Mouse (Mus musculus): Measurements from ENCODE around the gene Tmem216. TPM values are rescaled to one million over a fixed set of nuclear protein-coding genes. Genes with fewer than 3 reads are reported as not detected.

Tmem216 gene
- total RNA-seq (2021): 10 to 100 TPM; 15.4 to 17.8 TPM

DNA sequence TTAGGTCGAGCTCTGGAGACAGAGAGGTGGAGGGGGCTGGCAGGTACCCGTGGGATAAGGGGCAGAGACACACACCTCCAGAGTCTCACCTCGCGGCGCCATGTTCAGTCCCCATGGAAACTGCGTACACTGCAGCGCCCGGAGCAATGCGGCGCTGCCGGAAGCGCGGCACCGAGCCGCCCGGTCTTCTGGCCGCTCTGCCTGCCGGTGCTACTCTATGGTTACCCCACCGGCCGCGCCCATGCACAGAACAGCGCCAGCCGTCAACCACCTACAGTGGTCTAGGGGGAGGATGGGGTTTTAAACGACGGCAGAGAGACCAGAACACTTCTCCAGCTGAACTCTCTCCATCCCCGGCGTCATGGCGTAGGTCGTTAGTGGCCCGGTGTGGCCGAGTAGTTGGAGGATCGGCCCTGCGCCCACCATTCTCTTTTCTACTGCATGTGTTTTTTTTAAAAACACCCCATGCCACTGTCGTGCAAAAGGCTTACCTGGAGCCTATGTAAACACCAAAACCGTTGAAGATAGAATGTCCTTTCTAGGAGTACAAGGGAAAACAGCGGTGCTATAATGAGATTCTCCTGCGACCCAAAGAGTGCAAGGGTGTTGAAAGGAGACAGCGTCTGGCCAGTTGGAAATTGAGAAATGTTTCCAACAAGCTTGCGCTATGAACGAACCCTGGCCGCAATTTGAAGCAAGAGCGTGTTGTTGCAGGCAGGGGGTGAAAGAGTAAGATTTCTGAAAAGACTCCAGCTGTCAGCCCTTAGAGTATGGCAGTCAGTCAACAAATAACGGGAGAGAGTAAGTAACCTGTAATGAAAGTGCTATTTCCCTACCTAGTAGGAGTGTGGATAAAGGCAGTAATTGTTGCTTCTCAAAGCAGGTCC lies at the start of gene Tmem216:
TSS of gene Tmem216 (minus strand) at position 615 of the 887 bp plus-strand sequence.
- peak; percentile 87 for DNase-seq
- intact Hi-C loops (cut with DNase I): loop anchor here (5.0 kb wide), 1 partner anchor 51 kb away; the partner anchor contains the start of genes Ddb1 and Tkfc

DNA sequence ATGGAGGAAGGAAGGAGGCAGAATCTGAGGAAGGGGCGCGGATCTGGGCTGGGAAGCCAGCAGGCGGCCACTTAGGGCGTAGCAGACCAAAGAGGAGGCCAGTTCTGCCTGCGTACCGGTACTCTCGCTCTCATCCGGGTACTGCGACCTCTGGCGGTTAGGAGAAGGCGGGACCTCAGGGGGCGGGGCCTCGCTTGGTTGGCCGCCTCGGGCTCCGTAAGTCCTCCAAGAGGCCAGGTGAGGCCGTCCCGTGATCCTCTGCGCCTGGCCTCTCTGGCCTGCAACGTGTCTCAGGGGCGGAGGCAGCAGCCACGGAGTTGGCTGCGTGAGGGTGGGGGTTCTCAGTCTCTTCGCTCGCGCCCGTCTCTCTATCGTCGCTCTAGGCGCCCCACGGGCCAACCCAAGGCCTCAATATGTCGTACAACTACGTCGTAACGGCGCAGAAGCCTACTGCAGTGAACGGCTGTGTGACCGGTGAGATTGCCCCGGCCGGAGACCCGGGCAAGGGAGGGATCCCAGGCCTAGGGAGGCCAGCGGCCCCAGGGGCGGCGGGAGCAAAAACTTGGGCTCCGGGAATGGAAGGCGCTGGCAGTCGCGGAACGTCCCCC lies 49.4 kb upstream of the Tmem216 start, which contains the start of the genes Ddb1 and Tkfc:
TSS of gene Ddb1 (plus strand) at position 35 of the 608 bp plus-strand sequence.
TSS of gene Tkfc (minus strand) at position 362 of the 608 bp plus-strand sequence.
- DNase-seq: peak; percentile 99
- intact Hi-C loops (cut with DNase I): loop anchor here (5.0 kb wide), 2 partner anchors 48 to 63 kb away; partner anchors contain the start of gene Tmem216

DNA sequence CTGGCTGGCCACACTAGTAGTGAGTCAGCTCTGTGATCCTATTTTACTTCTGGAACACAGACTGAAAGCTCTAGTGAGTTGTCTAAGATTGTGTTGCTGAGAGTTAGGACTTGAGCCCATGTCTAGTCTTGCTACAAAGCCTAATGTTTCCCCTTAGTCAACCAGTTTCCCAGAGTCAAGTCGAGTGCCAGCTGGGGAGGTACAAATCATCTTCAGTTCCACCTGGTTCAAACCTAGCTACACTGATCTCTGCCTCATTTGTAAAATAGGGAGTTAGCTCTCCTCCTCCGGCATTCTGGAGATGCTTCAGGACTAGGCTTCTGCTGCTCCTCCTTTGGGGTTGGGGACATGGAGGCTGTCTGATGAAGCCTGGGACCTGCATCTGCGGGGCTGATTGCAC lies 48.5 kb upstream of the Tmem216 start:
- no peak for DNase-seq
- intact Hi-C loops (cut with DNase I): no loop called here

DNA sequence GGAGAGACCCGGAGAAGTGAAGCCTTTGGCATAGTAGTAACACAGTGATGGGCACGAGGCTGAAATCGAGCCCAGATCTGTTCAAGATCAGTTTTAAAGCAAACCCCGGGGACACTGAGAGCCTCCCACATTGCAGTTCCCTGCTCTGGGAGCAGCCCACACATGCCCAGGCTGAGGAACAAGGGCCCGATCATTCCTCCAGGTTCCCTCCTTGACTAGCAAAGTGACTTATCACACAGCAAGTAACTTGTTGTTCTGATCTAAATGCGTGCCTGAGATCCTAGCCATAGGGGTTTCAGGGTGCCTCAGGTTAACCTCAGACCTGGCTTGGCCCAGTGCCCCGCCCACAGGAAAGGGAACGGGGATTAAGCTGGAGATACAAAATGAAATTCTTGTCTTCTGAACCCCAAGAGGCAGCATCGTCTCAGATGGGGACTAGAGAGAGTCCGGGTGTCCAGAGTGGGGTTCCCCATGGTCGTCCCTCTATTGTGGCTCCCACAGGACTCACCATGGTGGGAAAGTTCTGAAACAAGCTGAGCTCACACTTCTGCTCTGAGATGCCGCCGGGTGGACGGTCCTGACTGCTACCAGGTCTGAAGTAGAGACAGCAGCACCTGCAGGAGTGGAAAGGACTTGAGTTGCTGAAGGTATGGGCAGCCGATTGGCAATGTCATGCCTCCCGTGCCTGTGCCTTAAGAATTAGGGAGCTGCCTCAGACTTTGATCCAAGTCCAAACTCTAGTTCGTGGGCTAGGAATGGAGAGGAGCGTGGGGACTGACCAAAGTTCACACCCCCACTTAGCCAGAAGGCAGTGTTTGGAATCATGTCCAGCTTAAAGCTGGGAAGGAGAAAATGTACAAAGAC lies 47.9 kb upstream of the Tmem216 start:
- DNase-seq: no peak
- intact Hi-C loops (cut with DNase I): no loop called here

DNA sequence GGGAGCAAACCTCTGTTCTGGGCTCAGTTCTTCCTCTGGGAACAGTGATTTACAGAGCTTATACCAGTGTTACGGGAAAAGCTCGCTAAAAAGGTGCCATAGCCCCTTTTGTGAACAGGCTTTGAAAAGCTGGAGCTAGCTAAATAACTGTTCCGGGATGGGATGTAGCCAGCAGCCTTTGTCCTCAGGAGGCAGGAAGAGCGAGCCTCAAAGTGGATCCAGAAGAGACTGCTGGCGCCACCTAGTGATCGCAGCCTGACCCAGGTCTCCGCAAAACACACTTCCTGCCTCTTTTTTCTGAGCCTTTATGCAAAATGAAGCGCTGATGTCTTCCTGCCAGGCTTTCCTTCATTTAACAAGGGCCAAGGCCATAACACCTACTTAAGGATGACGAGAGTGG lies 46.7 kb upstream of the Tmem216 start:
- intact Hi-C loops (cut with DNase I): no loop called here
- peak; percentile 92 for DNase-seq

GRCm38 (mm10) chr19:10602247-10602769 lies 46.3 kb upstream of the Tmem216 start:
- intact Hi-C loops (cut with DNase I): no loop called here
- DNase-seq: no peak

GRCm38 (mm10) chr19:10599648-10600047 lies 43.6 kb upstream of the Tmem216 start:
- DNase-seq: no peak
- intact Hi-C loops (cut with DNase I): no loop called here

DNA sequence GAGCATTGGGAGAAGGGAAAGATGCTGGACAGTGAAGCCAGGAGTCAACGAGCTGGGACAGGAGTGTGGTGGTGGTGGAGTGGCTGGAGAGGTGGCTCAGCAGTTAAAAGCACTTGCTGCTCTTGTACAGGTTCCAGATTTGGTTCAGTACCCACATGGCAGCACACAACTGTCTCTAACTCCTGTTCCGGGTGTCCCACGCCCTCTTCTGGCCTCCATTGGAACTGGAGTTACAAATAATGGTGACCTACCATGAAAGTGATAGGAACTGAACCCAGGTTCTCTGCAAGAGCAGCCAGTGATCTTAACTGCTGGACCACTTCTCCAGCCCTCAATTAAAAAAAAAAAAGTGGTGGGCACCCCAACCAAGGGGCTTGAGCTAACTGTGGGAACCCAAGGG lies 42.1 kb upstream of the Tmem216 start:
- intact Hi-C loops (cut with DNase I): no loop called here

GRCm38 (mm10) chr19:10591659-10592377 lies 35.8 kb upstream of the Tmem216 start:
- no peak for DNase-seq
- intact Hi-C loops (cut with DNase I): no loop called here

More for the DNA sequence above, 42.1 kb upstream of the Tmem216 start:
- DNase-seq: no peak

DNA sequence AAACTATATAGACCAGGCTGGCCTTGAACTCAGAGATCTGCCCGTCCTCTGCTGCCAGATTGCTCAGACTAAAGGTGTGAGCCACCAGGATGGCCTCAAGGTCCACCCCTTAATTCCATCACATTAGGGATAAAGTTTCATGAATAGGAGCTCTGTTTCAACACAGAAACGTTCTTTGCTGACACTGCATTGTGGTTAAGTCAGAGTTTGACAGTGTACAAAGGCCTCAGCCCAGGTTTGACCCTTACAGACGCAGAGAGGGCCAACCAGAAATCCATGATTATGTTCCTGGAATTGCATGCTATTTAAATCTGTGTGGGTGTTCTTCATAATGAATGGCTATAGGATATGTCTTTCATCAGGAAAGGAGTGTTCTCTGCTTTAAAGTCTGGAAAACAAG lies 34.3 kb upstream of the Tmem216 start:
- intact Hi-C loops (cut with DNase I): no loop called here
- no peak for DNase-seq

DNA sequence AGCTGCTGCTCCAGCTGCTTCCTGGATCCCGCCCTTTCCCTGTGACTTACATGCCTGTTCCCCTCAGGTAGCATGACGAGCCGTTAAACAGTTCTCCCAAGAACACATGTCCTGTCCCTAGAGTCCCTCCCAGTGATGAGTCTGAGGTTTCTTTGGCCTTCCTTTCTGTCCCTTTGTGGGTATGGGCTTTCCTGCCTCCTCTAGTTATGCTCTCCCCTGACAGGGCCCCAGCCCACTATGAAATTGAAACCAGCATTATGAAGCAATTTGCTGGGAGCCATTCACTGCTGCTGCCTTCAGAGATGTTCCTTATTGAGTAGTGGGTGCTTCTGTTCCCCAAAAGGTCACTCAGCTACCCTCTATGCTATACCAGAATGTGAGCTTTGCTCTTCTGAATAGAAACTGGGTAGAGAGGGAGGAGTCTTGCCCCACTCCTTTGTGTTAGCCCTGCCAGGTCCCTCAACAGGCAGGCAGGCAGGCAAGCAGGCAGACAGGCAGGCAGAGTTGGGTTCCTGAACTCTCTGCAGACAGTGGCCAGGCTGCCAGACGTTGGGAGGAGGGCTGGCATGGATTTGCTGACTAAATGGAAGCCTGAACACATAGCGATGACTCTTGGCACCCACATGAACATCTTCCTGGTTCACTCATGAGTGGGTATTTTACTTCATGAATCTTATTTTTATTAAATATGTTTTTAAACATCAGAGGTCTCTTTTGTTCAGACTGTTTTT lies 33.3 kb upstream of the Tmem216 start:
- intact Hi-C loops (cut with DNase I): no loop called here
- DNase-seq: no peak

- intact Hi-C loops (cut with DNase I): no loop called here
These were observed 31.2 kb upstream of the Tmem216 start for GRCm38 (mm10) chr19:10587231-10587630.

DNA sequence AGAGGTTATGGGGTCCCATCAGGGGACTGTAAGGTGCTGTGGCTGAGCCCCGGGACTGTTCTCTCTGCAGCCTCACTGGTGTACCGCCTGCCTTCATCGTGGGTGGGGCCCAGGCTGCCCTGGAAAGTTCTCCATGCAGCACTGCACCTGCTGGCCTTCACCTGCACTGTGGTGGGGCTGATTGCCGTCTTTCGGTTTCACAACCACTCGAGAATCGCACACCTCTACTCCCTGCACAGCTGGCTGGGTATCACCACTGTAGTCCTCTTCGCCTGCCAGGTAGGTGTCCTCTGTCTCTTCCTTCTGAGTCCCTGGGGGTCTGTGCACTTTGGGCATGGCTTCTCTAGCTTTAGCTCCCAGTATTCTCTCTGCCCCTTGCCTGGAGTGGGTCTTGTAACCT lies 29.1 kb upstream of the Tmem216 start:
- no peak for DNase-seq
- intact Hi-C loops (cut with DNase I): no loop called here

More at GRCm38 (mm10) chr19:10587231-10587630, 31.2 kb upstream of the Tmem216 start:
- DNase-seq: no peak

DNA sequence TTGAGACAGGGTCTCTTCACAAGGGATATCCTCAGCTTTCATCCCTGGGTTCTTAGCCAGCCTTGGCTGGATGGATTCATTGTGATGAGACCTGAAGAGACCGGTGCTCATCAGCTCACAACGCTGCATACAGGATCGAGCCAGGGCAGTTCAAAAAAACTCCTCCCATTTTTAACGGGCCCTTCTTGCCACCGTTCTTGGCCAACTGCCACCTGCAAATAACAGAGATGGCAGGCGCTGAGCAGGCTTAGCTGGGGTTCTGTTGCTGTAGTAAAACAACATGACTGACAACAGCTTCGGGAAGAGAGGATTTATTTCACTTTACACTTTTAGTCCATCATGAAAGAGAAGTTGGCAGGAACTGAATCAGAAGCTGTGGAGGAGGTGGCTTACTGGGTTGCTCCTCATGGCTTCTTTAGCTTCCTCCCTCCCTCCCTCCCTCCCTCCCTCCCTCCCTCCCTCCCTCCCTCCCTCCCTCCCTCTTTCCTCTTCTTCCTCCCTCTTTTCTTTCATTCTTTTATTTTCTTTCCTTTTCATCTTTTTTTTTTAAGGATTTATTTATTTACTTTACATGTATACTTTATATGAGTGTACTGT lies 27.6 kb upstream of the Tmem216 start:
- intact Hi-C loops (cut with DNase I): no loop called here
- DNase-seq: no peak

GRCm38 (mm10) chr19:10581984-10582383 lies 25.9 kb upstream of the Tmem216 start:
- DNase-seq: no peak
- intact Hi-C loops (cut with DNase I): no loop called here

- intact Hi-C loops (cut with DNase I): no loop called here
- DNase-seq: no peak
These were observed 24.7 kb upstream of the Tmem216 start for GRCm38 (mm10) chr19:10580761-10581160.

- intact Hi-C loops (cut with DNase I): no loop called here
These were observed 24.1 kb upstream of the Tmem216 start for GRCm38 (mm10) chr19:10580102-10580501.

GRCm38 (mm10) chr19:10576690-10577561 lies 20.9 kb upstream of the Tmem216 start, which contains the start of the genes Cyb561a3 and Tmem138:
Gene Cyb561a3 (plus strand): TSS chr19:10577172.
Gene Tmem138 (minus strand): TSS chr19:10577362.
- DNase-seq: peak; percentile 92
- intact Hi-C loops (cut with DNase I): no loop called here

More at GRCm38 (mm10) chr19:10580102-10580501, 24.1 kb upstream of the Tmem216 start:
- DNase-seq: no peak

Data from left cerebral cortex, postnatal 4 days (tissue).